Mouse (Mus musculus) erythroid progenitor cell, adult 5-6 weeks (primary cell): ENCODE measurements at regions not wholly inside any gene's neighbourhood (a gene's known extent, or its start where the extent isn't known, plus 50 kb on each side); places are given as distances from the start of the nearest gene placed in this dataset.

Source experiments
- ATAC-seq: replicated peaks from 2 replicates; pipeline ENCODE4 v1.8.0; 2016; ENCODE audit warnings: moderate number of reproducible peaks, mild to moderate bottlenecking, moderate TSS enrichment, inconsistent platforms; ENCODE audit not compliant: poor library complexity, low FRiP score, severe bottlenecking

DNA sequence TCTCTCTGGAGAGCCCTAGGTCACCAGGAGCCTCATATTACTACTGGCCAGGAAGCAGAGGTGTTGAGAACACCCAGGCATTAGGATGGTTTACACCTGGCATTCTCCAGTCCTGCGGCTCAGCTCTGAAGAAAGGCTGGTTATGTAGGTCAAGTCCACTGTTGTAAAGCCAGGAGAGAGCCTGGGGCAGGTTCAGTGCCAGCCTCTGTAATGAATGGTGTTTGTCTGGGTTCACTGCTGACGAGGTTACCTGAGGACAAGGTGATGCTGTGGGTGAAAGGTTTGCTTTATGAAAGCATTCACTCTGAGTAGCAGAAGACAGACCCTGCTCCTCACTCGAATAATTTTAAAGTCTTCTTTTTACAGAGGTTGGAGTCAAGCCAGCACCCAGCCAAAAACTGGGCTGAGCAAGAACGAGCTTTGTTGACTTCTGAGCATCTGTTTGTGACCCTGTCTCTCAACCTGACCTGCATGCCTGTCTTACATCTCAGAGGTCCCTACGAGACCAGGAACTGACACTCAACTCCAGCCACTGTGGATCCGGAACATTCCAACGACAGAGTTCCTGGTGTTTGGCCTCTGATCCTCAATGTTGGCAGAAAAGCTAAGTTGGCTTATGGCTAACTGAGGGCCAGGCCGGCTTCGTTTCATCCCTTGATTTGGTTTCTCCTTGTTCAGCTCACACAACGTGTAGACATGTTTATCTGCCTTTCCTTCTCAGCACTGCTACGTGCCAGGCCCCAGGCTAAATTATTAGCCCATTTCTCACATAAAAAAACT, 327.0 kb downstream of the Zfp706 start:
- ATAC-seq: 0 out of 2 replicates have a peak, but pooled peaks have one; percentile 19

DNA sequence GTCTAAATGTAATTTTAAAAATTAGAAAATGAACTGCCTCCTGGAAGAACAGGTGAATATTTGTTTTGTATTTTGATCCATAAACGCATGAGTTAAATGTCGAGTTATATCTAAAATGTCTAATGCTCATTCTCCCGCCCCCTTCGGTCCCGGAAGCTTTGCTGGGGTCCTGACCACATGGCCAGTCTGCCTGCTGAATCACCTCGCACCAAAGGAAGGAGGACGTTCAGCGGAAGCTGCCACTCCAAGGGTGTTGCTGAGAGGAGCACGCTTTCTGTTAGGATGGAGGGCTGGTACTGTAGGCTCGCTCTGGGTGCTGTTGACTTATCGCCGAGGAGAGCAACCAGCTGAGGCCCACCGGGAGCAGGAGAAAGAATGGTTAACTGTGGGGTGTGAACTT, 328.0 kb downstream of the Zfp706 start:
- no peak for ATAC-seq

GRCm38 (mm10) chr15:36669748-36670147, 337.8 kb downstream of the Zfp706 start:
- no peak for ATAC-seq

GRCm38 (mm10) chr15:36666566-36666965, 341.0 kb downstream of the Zfp706 start:
- ATAC-seq: no peak

DNA sequence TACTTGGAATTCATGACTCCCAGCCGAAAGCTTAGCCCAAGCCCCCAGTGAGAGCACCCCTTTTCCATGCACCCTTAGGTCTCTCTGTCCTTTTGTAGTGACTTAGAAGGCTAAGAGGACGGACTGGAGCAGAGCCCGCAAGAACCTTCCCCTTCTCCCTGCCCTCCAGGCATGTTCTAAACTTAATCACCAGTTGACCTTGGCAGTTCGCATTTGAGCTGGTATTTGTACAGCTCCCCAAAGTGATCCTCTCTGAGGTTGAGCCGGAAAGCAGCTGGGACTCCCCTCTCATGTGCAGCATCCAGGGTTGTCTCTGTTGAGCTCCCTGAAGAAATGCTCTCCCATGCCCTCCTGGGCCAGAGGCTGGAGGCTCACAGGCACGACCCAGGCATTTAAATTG, 343.2 kb downstream of the Zfp706 start:
- ATAC-seq: no peak

DNA sequence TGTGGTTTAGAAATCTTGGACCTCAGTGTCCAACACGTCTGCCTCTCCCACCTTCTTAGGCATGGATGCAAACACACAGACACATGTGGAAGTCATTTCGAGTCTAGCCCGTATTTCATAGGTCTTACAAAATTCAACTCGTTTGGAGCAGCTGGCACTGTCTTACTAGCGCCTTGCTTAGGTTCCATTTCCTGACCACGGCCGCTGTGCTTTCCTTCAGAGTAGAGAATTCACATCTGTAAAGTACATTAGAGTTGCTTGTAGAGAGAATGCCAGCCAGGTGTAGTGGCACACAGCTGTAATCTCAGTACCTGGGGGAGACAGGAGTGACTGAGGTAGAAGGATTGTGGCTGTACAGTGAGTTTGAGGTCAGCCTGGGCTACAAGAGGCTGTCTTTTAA, 346.6 kb downstream of the Zfp706 start:
- ATAC-seq: no peak
